Mouse (Mus musculus): ENCODE data around the gene Caprin1.

Caprin1 gene

DNA sequence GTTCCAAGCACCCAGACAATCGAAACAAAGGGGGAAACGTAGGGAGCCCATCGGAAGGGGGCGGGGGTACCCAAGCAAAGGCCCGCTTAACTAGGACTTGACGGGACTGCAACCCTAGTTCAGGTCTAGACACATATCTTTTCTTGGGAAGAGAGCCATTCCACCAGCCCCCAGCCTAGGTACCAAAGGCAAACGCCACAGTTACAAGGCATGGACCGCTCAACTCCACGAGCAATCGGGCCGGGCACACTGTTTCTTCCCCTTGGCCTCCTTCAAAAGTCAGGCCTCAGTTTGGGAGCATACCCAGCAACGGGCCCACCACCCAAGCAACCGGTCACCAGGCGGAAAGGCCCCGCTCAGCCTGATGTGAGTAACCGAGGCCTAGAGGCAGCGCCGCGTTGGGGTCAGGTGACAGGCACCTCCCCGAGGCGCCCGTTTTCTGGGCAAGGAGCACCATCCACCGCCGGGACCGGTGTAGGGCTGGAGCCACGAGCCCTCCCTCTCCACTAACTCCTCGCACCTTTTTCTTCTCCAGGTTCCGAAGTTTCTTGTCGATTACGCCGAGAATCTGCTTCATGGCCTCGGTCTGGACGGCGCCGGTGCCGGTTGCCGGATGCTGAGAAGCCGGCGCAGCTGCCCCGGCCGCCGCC lies 1.1 kb downstream of the Caprin1 start:
- DNase-seq = peak; percentile 76

DNA sequence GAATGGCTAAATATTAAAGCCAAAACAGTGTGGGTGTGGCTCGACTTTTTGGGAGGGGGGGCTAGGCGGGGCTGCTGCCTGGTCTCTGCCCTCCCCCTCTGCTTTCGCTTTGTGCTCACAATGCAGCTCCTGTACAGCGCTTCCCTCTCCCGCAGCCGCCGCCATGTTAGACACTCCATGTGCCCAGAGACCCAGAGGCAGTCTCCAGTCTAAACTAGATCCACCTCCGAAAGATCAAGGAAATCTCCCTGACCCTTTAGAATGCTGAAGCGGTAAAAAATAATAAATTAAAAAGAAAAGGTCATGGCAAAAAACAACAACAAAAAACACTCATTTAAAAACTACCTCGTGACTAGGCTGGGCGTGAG lies 1.6 kb downstream of the Caprin1 start:
- DNase-seq = peak; percentile 82

DNA sequence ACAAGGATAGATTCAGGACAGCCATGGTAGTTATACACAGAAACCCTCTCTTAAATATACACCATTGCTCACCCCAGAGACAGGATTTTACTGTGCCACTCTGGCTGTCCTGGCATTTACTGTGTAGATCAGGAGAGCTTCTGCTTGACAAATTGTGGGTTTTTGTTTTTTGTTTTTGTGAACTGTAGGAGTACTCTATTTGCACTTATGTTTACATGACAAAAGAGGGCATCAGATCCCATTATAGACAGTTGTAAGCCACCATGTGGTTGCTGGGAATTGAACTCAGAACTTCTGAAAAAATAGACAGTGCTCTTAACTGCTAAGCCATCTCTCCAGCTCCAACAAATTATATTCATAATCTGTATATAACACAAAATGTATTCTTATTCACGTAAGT lies 5.4 kb downstream of the Caprin1 start:
- no peak for DNase-seq

DNA sequence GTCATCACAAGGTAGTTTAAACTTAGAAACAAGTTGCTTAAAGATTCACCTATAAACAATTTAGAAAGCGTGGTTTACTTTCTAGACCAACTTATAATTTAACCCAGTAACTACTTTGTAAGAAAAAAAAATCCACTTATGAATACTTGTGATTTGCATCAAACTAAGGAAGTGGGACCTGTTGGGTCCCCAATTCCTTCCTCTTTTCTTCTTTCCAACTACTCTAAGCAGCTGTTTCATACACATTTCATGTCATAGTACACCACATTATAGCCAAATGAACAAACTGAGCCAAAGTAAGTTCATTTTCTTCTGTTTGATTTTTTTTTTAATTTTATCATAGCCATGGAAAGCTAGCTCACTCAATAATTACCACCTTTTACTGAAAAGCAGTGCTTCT lies 11.7 kb downstream of the Caprin1 start:
- no peak for DNase-seq

DNA sequence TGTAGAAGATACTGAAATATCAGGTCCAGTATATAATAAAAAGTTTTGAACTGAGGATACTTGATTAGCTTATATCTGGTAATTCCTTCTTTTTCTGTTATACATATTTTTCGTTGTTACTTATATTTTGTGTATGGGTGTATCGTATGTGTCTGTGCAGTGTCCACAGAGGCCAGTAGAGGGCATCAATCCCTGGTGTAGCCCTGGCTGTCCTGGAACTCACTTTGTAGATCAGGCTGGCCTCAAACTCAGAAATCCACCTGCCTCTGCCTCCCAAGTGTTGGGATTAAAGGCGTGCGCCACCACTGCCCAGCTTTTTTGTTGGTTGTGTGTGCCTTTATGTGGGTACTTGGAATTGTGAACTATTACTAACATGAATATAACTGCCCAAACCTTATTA lies 12.8 kb downstream of the Caprin1 start:
- DNase-seq = peak; percentile 65

DNA sequence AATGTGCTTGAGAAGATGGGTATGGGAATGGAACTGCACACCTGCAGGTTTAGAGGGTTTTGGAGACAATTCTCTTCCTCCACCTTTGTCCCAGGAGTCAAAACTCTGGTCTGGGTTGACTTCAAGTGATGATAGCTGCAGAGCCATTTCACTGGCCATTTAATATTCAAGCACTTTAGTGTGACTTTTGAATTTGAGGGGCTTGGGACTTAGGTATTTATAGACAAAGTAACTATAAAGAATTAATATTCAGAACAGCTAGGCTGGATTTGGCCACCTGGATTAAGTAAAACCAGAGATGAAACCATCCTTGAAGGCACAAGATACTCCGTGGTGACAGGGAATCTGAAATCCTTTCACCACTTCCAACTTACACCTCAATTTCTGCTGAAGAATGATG lies 35.0 kb downstream of the Caprin1 start:
- no peak for DNase-seq

DNA sequence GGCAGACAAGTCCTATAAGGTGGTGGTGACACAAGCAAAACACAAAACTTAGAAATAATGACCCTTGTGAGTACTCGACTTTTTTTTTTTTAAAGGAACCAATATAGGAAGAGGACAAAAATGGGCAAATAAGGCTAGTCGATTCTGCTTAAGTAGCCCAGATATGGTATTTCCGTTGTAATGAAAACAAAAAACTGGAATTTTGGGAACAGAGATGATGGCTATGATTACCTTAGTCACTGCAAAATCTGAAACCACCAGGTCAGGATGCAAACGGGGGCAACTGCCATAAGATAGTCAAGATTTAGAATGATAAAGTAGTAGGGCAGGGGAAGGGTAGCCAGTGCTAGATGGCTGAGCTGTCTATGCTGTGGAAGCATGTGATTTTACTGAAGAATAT lies 35.5 kb downstream of the Caprin1 start:
- DNase-seq = no peak

DNA sequence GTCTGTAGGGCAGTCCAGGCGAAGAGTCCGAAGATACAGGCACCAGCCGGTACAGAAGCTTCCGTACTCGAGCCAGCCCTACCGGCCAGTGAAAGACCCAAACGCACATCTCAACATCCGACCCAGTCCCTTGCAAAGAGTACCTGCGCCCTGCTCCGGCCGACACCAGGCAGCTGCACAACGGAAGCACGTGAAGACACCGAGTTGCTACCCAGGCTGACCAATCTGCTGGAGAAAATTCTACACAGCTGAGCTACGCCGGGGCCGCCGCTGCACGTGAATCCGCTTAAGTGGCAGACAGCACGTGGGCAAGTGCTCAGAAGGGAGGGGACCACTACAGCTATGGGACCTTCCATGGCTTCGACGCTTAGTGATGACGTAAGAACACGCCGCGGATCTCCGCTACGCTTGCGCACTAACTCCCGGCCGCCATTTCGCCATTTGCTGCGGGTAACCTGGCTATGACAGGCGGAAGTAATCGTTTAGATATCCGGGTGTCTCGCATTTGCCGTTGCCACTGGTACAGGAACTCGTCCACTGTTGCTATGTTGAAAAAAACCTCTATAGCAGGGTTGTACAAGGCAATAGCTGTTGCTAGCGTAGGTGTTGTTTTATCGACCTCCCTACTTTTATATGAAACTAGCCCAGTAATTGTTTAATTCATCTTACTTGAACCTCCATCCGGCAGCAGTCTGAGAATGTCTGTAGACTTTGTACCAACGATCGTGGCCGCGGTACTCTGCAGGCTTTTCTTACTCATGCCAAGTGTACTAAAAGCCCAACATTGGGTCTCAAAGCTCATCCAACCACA lies 36.3 kb downstream of the Caprin1 start, which contains the start of gene Nat10:
Gene Nat10 (minus strand): TSS at position 365 of the 811 bp plus-strand sequence.
- peak; percentile 98 for DNase-seq

DNA sequence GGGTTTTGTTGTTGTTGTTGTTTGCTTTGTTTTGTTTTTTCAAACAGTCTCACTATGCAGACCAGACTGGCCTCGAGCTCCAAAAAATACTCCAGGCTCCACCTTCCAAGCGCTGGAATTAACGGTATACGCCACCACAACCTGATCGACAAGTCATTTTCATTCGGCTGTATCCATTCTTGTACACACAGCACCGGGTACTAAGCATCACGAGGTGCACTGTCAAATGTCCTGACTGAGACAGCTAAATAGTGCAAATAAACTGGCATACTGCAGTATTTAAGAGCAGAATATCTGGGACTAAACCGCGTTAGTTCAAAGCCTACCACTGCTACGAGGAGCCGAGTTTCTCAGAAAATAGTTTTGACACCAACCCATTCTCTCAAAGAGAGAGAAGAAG lies 37.0 kb downstream of the Caprin1 start:
- DNase-seq = no peak

DNA sequence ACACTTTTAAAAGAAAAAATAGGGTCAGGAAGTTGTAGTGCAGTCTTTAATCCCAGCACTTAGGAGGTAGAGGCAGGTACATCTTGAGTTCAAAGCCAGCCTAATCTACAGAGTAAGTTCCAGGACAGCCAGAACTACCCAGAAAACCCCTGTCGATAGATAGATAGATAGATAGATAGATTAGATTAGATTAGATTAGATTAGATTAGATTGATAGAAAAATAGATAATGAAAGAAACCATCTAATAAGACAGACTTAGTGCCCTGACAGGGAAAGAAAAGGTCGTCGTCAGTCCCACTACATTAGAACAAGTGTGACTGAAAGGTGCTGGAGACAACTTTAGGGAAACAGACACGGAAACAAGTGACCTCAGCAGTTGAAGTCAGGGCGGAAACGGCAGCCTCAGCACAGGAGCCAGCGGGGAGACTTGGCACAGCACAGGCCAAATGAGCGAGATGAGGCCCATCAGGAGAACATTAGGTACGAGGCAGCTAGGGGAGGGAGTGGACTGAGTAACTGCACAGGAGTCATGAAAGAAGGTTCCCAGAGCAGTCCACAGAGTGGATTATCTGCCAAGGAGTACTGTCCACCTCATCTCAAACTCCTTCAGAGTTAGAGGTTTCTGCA lies 41.9 kb downstream of the Caprin1 start:
- no peak for DNase-seq

DNA sequence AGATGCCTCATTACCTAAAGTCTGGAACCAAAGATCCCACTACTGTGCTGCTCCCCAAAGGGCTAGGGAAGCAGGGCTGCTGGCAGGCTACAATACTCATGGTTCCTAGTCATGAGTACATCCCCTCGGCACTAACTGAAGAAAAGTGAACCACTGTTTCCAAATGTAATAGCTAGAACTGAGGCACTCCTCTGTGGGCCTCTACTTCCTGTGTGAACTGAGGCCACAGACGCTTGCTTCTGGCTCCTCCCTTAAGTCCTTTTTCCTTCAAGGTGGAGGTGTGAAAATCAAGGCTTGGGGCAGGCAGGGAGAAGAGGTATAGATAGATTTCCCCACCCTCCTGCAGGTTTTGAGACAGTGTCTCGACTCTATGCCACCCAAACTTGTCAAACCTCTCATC lies 42.8 kb downstream of the Caprin1 start:
- no peak for DNase-seq

DNA sequence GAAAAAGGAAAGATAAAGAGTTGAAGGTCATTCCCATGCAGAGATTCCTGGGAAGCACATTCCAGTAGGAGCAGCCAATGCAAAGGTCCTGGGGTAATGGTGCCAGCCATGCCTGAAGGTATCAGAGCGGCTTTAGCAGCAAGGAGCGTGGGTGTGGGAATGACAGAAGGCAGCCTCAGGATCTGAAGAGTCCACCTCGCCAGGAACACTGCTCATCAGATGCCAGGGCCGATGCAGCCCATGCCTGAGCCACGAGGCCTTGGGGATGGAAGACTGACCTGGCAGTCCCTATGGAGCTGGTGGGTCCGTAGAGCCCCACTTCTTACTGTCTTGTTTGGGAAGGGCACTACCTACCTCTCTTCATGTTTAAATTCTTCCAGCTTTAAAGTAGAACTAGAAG lies 45.7 kb downstream of the Caprin1 start:
- DNase-seq = no peak

DNA sequence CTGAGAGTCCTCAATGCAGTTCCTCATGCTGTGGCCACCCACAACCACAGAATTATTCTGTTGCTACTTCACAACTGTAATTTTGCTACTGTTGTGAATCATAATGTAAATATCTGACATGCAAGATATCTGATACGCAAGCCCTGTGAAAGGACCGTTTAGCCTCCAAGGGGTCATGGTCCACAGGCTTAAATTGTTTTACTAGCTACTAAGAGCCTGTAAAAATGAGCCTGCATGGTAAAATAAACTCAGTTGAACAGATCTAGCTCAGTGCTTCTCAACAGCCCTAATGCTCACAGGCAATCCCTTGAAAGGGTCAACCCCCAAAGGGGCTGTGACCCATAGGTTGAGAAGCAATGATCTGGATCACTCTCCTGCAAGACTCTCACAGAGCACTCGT lies 48.4 kb downstream of the Caprin1 start:
- DNase-seq = no peak

DNA sequence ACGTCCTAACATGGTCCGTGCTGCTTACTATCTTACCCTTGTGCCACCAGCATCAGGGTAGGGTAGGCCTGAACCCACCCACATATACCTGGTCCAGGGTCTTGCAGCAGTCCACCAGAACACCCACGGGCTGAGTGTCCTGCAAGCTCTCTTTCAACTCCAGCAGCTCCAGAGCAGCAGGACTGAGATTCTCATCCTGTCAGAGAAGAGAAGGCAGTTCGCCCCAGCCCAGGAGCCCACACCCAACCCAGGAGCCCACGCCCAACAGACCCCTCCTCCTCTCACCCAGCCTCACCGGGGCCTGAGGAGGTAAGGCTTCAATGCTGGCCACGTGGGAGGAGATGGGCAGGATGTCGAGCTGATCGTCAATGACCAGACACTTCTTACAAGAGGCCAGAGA lies 49.6 kb downstream of the Caprin1 start:
- DNase-seq = no peak

DNA sequence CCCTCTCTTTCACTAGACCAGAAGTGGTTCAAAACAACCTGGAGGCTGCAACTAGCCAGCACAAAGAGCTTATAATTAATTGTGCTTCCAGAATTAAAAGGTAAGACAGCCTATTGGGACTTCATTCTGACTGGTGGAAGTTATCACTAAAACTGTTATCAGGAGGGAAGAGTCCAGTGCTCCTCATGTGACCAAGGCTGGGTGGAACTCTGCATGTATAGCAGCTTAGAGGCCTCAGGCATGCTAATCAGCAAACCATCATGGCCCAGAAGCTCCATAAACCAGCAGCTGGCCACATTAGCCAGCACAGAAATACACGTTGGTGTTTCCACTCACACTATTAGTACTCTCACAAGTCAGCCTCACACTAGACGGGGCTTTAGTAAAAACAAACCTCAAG lies 50.7 kb downstream of the Caprin1 start:
- no peak for DNase-seq

DNA sequence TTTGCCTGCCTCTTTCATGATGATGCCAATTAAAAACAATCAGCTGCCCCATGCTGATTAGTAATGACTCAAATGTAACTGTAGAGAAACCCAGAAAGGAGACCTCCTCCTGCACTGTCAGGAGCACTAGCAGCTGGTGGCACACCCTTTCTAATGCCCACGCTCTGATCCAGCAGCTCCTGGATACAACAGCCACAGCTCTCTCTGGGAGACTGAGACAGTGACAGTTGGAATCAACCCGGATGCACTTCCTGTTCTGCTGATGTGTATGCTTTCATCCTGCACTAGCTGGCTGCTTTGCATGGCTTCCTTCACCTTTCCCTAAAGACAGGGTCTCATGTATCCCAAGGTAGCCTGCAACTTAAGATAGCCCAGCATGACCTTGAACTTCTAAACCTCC lies 51.4 kb downstream of the Caprin1 start:
- DNase-seq = no peak

DNA sequence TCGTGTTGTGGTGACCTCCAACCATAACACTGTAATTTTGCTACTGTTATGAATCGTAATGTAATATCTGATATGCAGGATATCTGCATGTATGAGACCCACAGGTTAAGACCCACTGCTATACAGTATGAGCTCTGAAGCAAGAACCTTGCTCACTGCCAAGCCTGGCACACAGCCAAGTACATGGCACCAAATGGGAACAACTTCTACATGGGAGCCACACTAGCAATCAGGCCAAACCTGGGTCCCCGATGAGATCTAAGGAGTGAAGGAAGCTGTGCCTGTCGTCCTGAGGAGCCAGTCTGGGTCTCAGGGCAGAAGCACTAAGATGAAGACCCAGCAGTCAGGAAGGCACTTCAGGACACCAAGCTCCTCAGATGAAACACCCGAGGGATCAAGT lies 52.0 kb downstream of the Caprin1 start:
- no peak for DNase-seq

DNA sequence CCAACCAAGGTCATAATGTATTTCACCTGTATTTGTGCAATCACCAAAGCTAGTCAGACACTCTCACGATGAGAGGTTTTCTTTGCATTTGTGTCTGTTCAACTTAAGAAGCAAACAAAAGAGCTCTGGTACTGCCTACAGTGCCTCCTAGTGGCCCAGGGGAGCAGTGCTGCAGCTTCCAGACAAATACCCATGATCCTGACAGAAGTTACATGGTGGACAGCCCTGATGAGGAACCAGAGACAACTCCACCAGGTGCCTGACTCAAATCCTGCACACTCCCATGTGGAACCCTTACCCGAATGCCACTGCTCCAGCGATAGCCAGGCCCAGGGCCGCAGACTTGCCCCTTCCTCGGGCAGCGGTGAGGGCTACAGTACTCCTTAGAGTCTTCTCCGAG lies 53.5 kb downstream of the Caprin1 start:
- peak; percentile 88 for DNase-seq

DNA sequence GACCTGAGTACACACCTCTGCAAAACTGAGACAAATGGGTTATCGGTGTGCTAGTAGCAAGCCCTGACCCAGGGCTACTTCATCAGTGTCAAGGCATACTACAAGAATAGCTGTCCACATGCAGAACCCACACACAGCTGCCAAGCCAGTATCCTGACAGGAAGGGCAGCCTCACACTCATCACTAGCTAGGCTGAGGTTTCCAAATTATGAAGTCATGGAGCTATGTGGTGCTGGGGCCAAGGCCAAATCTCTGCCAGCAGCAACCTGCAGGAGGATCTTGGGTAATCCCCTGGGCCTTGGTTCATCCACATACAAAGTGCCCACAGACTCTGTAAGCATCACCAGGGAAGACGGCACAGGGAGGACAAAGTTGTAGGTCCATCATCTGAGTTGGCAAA lies 53.9 kb downstream of the Caprin1 start:
- DNase-seq = no peak

DNA sequence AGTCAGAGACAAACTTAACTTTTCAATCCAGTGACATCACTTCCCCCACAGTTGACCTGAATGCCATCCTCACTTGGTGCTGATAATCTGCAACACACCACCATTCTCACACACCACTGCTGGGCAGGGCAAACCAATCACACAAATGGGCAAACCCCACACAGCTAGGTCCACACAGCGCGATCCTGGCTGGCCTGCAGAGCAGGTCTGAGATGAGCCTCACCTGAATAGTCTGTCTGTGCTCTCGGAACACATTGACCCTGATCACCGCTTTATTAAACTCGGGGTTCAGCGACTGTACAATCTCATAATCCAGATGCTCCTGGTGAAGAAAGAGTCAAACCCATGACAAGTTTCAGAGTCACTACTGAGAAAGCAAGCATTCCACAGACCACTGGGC lies 54.6 kb downstream of the Caprin1 start:
- no peak for DNase-seq

DNA sequence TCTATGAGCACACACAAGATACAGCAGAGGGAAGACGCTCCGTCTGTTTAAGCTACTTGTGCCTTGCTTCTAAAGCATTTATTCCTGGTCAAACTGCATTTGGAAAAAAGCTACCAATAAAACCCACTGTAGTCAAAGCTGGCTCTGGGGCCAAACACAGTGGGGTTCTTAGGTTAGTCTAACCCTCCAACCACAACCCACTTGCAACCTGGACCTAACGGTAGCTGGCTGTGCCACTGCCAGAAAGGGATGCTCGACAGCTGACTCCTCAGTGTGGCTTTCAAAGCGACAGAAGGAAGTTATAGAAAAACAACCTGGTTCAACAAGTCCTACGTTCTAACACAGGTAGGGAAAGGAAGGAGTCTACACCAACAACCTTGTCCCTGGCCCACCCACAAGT lies 66.0 kb downstream of the Caprin1 start:
- DNase-seq = no peak

DNA sequence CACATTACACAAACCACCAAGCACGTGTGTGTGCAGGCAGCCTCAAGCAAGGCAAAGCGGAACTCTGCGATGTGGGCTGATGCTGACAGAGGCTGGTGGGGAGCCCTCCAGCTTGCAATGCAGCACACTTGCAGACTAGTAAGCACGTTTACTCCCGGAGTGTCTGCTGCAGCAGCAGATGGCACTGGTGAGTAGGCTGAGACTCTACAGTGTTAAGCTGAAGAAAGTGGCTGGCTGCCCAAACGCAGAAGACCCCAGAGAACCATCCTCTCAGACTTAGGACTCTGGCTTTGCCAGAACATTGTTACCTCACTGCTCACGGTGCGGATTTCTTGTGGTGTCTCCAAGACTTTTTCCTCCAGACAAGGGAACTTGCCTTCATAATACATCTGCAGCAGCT lies 66.5 kb downstream of the Caprin1 start:
- no peak for DNase-seq

DNA sequence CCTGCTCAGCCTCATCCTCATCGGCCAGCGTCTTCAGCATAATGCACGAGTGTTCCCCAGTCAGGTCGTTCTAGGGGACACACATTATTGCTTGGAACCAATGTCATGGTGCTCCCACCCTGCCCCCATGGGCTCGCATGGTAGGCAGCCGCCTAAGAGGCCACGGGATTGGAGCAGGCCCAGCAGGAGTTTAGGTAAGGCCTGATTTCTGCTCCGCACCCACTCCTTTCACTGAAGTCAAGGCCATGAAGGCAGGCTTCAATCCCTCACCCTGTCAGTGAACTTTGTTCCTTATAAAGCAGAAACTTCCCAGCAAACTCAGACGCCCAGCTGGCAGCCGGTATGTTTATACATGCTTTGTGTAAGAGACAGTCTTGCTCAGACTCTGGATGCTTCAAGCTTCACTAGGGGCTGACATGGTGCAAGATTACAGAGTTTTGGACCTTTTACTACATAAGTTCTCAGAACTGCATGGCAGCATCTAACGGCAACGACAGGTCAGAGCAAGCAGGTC lies 69.4 kb downstream of the Caprin1 start:
- DNase-seq = no peak

DNA sequence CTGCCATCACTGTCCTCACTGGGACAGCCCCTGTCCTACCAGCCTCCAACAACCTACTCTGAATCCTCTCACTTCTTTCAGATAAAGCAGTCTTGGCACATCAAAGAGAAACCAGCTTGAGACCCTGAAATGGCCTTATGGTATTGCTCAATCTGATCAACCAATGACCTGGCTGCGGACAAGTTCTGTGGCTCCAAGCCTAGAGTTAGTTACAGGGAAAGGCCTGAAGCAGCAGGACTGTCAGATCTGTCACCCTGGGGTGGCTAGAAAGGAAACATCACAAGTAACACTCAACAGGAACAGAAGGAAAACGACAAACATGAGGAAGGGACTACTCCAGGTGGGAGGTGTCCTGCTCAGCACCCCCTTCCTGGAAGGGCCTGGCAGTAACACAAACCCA lies 72.9 kb downstream of the Caprin1 start:
- no peak for DNase-seq

All from thymus, postnatal 4 days (tissue).